Mouse (Mus musculus) hindbrain, postnatal 0 days (tissue): Measurements from ENCODE around the gene Ncapd2. TPM values are rescaled to one million over a fixed set of nuclear protein-coding genes. Genes with fewer than 3 reads are reported as not detected.
A peak's percentile ranks its signal among the peaks of the same experiment; 100 is the strongest.

Experiments used
- ATAC-seq: fragments of 200-750 bp; cut with Nextera tagmentation; 2 replicates; pipeline ENCODE4 v1.8.0; 2017; ENCODE audit warnings: mild to moderate bottlenecking, moderate TSS enrichment, moderate library complexity
- DNase-seq: peaks from one replicate; pipeline ENCODE4 v3.0.0-alpha.2; 2015; ENCODE audit warnings: low spot score
- H3K27ac ChIP-seq: fragments of 300-500 bp; sonication (generic); 2 replicates; pipeline ENCODE4 v1.5.1; 2014; ENCODE audit warnings: mild to moderate bottlenecking
- H3K27me3 ChIP-seq: fragments of 300-500 bp; sonication (generic); 2 replicates; pipeline ENCODE4 v1.6.1; 2014; ENCODE audit warnings: low read length, mixed read lengths; ENCODE audit not compliant: insufficient read depth
- H3K36me3 ChIP-seq: fragments of 300-500 bp; sonication (generic); 2 replicates; pipeline ENCODE4 v1.6.1; 2014; ENCODE audit warnings: low read length, mixed read lengths; ENCODE audit not compliant: insufficient read depth
- H3K4me1 ChIP-seq: fragments of 300-500 bp; sonication (generic); 2 replicates; pipeline ENCODE4 v1.6.1; 2014; ENCODE audit warnings: antibody characterized with exemption, low read length, mixed read lengths; ENCODE audit not compliant: insufficient read depth
- H3K4me2 ChIP-seq: fragments of 300-500 bp; sonication (generic); 2 replicates; pipeline ENCODE4 v1.6.1; 2014; ENCODE audit warnings: low read depth, mild to moderate bottlenecking, low read length, moderate library complexity, mixed read lengths
- H3K4me3 ChIP-seq: fragments of 300-500 bp; sonication (generic); 2 replicates; pipeline ENCODE4 v1.5.1; 2014; ENCODE audit warnings: low read length
- H3K9ac ChIP-seq: fragments of 300-500 bp; sonication (generic); replicated peaks from 2 replicates; pipeline ENCODE4 v1.6.1; 2014; ENCODE audit warnings: mild to moderate bottlenecking, low read length, moderate library complexity, mixed read lengths
- H3K9me3 ChIP-seq: fragments of 300-500 bp; sonication (generic); 2 replicates; pipeline ENCODE4 v1.6.1; 2016; ENCODE audit warnings: low read length, mixed read lengths
- CTCF ChIP-seq: IDR thresholded peaks from 2 replicates; pipeline ENCODE4 v1.5.1; 2016; ENCODE audit warnings: antibody characterized with exemption, control low read depth, low read depth
- WGBS: fragments of 180-500 bp; shearing (Covaris S2); extraction: QIAGEN DNeasy Blood & Tissue Kit; methylation state at CpG from one replicate; pipeline ENCODE4 v1.1.7; 2014; 5-methylcytosine and 5-hydroxymethylcytosine counted together
- polyA plus RNA-seq: library from polyadenylated mRNA; unstranded; fragments of >200 nt; fragmentation: Nextera tagmentation; extraction: Ambion mirVana; gene quantifications from 2 replicates; pipeline ENCODE4 v1.2.1, GENCODE M21; 2015
- total RNA-seq: library from RNA; depleted of rRNA; stranded (reverse); fragments of >200 nt; gene quantifications from 2 replicates; pipeline ENCODE4 v1.2.3, GENCODE M21; 2014

Gene Ncapd2
- total and polyA plus RNA-seq, 2 experiments from 2014 or later: 30.3 to 47.1 TPM

GRCm38 (mm10) chr6:125179601-125180000, 11.9 kb downstream of the Ncapd2 start:
- no peak for TF ChIP-seq CTCF
- H3K4me2 ChIP-seq: no peak overlapping the region
- H3K27ac ChIP-seq: no peak overlapping the region
- ATAC-seq: no peak
- 87% methylated on average over 7 of the region's 7 CpGs for WGBS
- no peaks in the 10 kb centered on the region for H3K9me3 ChIP-seq
- H3K9ac ChIP-seq: no peak overlapping the region
- H3K4me3 ChIP-seq: no peak overlapping the region
- no peak for DNase-seq
- H3K4me1 ChIP-seq: no peaks in the 10 kb centered on the region
- H3K36me3 ChIP-seq: peaks cover 72% of the 10 kb centered on the region
- no peaks in the 10 kb centered on the region for H3K27me3 ChIP-seq

DNA sequence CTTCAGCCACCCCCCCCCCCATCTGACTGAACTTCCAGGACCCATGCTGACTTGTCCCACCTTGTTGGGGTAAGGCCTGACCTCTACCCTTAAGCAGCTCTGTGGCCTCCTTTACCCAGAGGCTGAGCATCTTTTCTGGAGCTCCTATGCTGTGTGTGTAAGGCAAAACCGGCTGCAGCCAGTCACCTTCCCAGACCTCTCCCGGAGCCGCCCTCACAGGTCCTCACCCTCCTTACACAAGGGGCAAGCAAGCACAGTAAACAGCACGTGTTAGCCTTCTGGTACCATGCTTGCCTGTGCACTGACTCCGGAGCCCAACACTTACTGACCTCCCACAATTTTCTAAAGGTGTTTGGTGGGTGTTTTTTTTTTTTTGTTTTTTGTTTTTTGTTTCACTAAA, 16.0 kb downstream of the Ncapd2 start:
- WGBS: 96% methylated on average over 5 of the region's 5 CpGs
- Histone ChIP-seq H3K9me3 (no peaks in the 10 kb centered on the region), H3K27me3 (no peaks in the 10 kb centered on the region), H3K9ac (no peak overlapping the region), H3K36me3 (peaks cover 83% of the 10 kb centered on the region), H3K4me3 (no peak overlapping the region), H3K4me2 (no peak overlapping the region), H3K4me1 (no peaks in the 10 kb centered on the region), H3K27ac (no peak overlapping the region)
- no peak for TF ChIP-seq CTCF
- DNase-seq (no peak), ATAC-seq (no peak)

GRCm38 (mm10) chr6:125173256-125173655, 18.2 kb downstream of the Ncapd2 start:
- Histone ChIP-seq H3K4me3 (no peak overlapping the region), H3K9me3 (no peaks in the 10 kb centered on the region), H3K4me1 (no peaks in the 10 kb centered on the region), H3K27ac (no peak overlapping the region), H3K4me2 (no peak overlapping the region), H3K9ac (no peak overlapping the region), H3K27me3 (no peaks in the 10 kb centered on the region), H3K36me3 (peaks cover 88% of the 10 kb centered on the region)
- no peak for DNase-seq
- ATAC-seq: no peak
- TF ChIP-seq CTCF: no peak
- 90% methylated on average over 7 of the region's 7 CpGs for WGBS

DNA sequence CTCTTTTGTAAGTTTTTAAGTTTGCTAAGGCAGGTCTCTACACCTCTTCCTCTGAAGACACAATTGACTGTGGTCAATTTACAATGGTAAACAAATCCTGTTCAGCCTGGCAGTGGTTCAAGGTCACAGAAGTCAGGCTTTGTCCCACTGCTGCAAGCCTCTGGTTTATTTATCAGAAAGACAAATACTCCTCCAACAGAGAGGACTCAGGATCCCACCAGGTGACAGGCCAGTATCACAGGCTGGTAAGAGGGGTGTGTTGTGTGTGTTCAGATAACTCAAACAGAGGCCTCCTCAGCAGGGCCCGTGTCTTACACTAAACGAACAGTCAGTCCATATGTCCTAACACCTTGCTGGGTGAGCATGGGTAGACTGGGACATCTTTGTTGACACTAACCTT, 19.0 kb downstream of the Ncapd2 start:
- Histone ChIP-seq H3K27ac (no peak overlapping the region), H3K4me2 (no peak overlapping the region), H3K27me3 (no peaks in the 10 kb centered on the region), H3K36me3 (peaks cover 85% of the 10 kb centered on the region), H3K4me1 (0 out of 2 replicates have a peak, but pooled peaks cover 2% of the 10 kb centered on the region), H3K9ac (no peak overlapping the region), H3K4me3 (no peak overlapping the region), H3K9me3 (no peaks in the 10 kb centered on the region)
- 74% methylated on average over 2 of the region's 2 CpGs for WGBS
- ATAC-seq (no peak), DNase-seq (no peak)
- no peak for TF ChIP-seq CTCF

DNA sequence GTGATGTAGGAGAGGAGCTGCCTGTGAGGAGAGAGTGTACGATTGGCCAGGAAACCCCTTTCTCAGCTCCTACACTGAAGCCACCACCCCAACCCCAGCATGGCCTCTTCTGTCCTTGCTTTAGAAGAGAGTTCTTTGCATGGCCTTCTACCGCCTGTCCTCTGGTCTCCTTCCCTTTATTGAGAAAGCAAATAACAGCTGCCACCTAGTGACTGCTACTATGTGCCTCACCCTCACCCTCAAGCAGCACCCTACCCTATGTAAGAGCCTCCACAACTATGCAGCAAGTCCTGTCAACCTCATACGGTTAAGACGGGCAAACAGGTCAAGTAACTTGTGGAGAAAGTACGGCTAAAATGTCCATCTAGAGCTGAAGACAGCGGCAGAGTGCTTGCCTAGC, 21.3 kb downstream of the Ncapd2 start:
- H3K4me1 ChIP-seq: peaks cover 16% of the 10 kb centered on the region; the same call in 1 of the 2 replicates
- no peaks in the 10 kb centered on the region for H3K9me3 ChIP-seq
- no peak overlapping the region for H3K9ac ChIP-seq
- no peak overlapping the region for H3K27ac ChIP-seq
- DNase-seq (no peak), ATAC-seq (no peak)
- no peak overlapping the region for H3K4me2 ChIP-seq
- WGBS: 82% methylated on average over 6 of the region's 6 CpGs
- no peaks in the 10 kb centered on the region for H3K27me3 ChIP-seq
- H3K4me3 ChIP-seq: no peak overlapping the region
- peak; percentile 16; the same call in 1 of the 2 replicates for TF ChIP-seq CTCF
- peaks cover 65% of the 10 kb centered on the region for H3K36me3 ChIP-seq

GRCm38 (mm10) chr6:125168086-125168485, 23.4 kb downstream of the Ncapd2 start:
- Histone ChIP-seq H3K9ac (no peak overlapping the region), H3K36me3 (peaks cover 47% of the 10 kb centered on the region), H3K4me2 (no peak overlapping the region), H3K4me1 (peaks cover 23% of the 10 kb centered on the region; the same call in 1 of the 2 replicates), H3K9me3 (no peaks in the 10 kb centered on the region), H3K27me3 (no peaks in the 10 kb centered on the region), H3K4me3 (no peak overlapping the region), H3K27ac (peak overlapping the region; percentile 90; the same call in 1 of the 2 replicates)
- no peak for TF ChIP-seq CTCF
- DNase-seq (no peak), ATAC-seq (no peak)
- 90% methylated on average over 14 of the region's 14 CpGs for WGBS

DNA sequence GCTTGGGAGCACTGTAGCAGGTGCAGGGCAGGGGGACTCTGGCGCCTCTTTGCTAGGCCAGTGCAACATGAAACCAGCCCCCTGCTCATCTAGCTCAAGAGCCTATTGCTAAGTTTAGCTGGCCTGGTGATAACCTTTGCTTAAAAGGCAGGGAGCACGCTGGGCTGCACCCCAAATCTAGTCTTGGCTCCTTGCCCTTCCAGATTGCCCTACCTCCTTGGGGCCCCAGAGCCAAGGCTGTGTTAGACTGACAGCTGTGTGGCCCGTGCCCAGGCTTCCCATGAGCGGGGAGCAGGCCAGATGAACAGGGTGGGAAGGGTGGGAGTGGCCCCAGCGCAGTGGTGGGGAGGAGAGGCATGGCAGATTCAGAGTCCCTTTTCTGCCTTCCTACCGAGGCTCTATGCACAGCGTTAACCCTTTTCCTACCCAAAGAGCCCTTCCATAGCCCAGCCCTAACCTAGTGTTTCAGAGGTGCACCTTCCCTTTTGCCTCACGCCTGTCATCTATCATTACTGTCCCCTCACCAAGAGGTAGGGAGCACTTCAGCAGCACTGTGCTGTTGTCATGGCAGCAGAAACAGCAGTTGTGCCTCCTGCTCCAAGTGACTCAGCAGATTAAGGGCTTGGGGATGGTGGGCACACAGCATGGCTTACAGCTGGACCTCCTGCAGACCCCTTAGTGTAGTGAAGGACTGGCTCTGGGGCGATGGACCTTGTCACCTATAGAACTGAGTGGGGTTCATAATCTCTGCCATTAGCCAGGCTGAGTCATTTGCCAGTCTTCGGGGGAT, 24.4 kb downstream of the Ncapd2 start:
- TF ChIP-seq CTCF: no peak
- WGBS: 16% methylated on average over 10 of the region's 10 CpGs
- Histone ChIP-seq H3K27me3 (no peaks in the 10 kb centered on the region), H3K4me3 (0 out of 2 replicates have a peak overlapping the region, but pooled peaks have one; percentile 65), H3K4me1 (peaks cover 23% of the 10 kb centered on the region; the same call in 1 of the 2 replicates), H3K36me3 (peaks cover 37% of the 10 kb centered on the region), H3K27ac (peak overlapping the region; percentile 90), H3K4me2 (peak overlapping the region; percentile 77), H3K9me3 (no peaks in the 10 kb centered on the region), H3K9ac (peak overlapping the region; percentile 78)
- ATAC-seq (peak; percentile 15; the same call in 1 of the 2 replicates), DNase-seq (peak; percentile 49)
